Mouse (Mus musculus) A20 (cell line): ENCODE results near the gene Mt4.

Experiments used
- DNase-seq: peaks from one replicate; pipeline ENCODE4 v3.0.0-alpha.2; 2011; ENCODE audit warnings: low read depth, low spot score

Gene Mt4

DNA sequence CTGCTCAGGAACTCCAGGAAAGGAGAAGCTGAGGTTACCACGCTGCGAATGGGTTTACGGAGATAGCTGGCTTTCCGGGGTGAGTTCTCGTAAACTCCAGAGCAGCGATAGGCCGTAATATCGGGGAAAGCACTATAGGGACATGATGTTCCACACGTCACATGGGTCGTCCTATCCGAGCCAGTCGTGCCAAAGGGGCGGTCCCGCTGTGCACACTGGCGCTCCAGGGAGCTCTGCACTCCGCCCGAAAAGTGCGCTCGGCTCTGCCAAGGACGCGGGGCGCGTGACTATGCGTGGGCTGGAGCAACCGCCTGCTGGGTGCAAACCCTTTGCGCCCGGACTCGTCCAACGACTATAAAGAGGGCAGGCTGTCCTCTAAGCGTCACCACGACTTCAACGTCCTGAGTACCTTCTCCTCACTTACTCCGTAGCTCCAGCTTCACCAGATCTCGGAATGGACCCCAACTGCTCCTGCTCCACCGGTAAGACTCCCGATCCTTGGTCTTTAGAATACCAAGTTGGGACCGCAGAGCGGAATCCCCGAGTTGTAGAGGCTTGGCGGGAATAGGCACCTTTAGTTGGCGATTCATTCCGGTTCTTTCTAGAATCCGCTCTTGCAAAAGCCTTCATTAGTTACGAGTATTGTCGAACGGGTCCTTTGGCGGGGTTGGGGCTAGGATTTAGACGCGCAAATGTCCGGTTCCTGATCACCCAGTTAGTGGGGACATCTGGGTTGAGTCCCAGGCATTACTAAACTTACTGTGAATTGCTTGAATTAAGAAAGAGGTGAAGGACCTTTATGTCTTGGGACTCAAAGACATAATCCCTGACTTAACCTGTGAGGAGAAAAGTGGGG, 42.1 kb downstream of the Mt4 start, which contains the start of gene Mt1:
TSS of gene Mt1 (plus strand) at position 226 of the 856 bp plus-strand sequence.
- no peak for DNase-seq

DNA sequence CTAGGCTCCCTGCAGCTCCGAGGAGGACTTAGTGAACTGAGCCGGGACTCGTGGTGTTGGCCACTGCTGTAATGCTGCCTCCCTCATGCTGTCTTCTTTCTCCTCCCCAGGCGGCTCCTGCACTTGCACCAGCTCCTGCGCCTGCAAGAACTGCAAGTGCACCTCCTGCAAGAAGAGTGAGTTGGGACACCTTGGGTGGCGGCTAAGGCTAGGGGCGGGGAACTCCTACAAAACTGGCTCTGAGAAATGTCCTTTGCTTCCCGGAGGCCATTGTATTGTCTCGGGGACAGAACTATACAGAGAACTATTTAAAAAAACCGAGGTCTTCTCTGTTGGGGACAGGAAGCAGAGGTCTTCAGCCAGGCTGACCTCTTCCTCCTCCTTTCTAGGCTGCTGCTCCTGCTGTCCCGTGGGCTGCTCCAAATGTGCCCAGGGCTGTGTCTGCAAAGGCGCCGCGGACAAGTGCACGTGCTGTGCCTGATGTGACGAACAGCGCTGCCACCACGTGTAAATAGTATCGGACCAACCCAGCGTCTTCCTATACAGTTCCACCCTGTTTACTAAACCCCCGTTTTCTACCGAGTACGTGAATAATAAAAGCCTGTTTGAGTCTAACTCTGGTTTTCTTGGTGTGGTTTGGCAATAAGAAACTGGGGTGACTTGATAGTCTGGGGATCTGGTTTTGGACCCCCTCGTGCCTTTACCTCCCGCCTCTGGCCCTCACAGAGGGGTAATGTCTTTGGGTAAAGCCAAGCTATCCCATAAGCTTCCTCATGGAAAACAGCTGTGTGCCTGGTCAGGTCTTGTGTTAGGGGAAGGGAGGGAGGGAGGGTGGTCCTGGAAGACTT, 42.9 kb downstream of the Mt4 start:
- DNase-seq: no peak

DNA sequence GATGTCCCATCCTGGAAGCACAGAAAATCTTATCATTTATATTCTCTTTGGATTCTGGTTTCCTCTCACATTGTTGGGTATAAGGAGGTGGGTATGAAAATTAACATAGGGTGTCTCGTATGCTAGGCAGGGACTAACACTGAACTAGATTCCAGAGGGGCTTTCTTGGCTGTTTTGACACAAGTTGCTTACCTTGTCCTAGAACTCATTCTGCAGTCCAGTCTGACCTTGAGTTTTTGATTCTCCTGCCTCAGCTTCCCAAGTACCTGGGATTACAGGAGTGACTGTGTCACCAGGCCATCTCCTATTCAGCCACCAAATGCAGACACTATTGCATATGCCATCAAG, 43.5 kb downstream of the Mt4 start:
- DNase-seq: no peak

DNA sequence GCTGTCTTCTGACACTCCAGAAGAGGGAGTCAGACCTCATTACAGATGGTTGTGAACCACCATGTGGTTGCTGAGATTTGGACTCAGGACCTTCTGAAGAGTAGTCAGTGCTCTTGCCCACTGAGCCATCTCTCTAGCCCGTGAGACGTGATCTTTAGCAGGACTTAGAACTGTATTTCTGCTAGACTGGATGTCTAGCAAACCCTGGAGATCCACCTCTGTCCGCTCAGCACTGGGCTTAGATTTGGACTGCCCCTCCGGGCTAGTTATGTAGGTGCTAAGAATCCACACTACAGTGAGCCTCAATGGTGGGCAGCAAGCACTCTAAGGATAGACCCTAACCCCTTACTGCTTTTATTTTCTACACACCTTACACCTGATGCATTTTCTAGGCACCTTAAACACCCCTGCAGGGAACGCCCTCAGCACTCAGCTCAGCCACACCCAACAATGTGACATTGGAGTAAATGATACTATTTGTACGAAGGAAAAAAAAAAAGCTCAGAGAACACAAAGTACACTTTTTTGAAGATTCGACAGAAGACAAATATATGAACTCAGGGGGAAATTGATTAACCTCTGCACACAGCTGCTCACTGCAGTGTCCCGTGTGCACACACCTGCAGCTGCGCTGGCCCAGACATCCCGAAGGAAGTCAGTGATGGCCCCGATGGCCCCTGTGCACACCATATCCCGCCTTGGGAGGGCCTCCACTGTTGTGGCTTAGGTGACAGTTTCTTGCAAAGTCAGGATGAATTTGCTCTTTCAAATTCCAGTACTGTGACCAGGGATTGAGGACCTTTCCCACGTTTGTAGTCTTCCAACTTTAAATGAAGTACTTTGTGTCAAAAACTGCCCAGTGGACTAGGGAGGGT, 45.3 kb downstream of the Mt4 start:
- DNase-seq: no peak

DNA sequence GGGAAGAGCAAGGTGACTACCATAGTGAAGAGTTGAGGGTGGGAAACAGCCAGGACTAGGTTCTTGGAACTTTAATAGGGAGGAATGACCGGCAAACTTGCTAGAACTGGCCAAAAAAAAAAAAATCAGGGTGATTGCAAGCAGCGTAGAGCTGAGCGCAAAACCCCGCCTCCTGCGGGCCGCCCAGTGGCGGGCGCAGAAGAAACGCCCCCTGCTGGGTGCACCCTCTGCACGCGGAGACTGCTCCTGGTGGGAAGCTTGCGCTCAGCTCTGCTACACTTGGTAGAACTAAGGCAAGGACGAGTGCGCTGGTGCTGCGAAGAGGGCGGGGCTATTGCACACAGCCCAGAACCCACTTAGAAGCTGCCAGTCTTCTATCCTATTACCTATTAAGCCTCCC, 46.1 kb downstream of the Mt4 start:
- DNase-seq: peak; percentile 90

DNA sequence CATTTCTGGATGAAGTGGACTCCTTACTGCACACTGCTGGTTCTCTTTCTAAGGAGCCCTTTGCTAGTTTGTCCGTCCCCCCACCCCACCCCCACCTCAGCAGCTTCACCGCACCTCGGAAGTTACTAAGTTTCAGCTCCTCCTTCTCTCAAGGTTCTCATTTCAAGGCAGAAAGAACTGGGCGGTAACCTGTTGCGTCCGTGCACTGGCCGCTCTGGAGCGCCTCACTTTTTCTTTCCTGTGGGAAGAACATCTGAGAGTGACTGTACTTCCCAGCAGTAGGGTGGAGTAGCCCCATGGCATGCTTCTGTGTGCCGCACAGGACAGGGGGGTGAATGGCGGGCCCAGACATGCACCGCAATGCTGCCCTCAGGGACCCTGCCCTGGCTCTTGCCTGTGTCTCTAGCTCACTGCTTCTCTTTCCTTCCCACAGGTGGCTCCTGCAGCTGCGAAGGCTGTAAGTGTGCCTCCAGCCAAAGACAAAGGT, 47.4 kb downstream of the Mt4 start:
- DNase-seq: no peak

DNA sequence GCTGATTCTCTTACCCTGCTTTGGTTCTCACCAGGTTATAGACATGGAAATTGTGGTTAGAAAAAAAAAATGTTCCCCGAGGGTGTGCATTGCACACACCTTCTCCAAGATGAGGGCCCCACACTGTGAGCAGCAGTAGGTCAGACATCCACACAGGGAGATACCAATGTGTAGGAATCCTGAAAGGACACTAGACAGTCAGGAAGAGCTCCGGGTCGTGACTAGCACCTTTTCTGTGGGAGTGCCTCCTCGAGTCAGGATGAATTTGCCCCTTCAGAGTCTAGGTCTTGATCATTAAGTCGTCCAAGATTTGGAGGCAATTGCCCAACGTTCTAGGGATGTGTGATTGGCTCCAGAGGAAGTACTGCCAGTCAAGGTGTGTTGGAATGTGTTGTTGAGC, 48.8 kb downstream of the Mt4 start:
- DNase-seq: no peak

DNA sequence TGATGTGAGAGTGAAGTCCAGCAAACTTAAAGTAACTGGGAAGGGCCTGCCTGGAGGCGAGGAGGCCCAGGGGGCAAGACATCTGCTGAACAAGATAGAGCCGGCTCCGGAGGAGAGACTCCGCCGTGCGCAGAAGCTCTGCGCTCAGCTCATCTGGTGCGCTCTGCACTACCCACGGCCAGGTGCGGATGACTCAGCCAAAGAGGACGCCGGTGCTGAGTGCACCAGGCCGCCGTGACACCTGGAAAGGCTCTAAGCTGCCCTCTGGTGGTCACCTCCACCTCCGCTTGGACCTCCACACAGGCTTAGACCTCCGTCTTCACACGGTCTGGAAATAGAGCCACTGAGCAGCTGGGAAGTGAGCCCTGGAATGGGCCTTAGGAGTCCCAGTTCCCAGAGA, 49.5 kb downstream of the Mt4 start:
- DNase-seq: peak; percentile 94

DNA sequence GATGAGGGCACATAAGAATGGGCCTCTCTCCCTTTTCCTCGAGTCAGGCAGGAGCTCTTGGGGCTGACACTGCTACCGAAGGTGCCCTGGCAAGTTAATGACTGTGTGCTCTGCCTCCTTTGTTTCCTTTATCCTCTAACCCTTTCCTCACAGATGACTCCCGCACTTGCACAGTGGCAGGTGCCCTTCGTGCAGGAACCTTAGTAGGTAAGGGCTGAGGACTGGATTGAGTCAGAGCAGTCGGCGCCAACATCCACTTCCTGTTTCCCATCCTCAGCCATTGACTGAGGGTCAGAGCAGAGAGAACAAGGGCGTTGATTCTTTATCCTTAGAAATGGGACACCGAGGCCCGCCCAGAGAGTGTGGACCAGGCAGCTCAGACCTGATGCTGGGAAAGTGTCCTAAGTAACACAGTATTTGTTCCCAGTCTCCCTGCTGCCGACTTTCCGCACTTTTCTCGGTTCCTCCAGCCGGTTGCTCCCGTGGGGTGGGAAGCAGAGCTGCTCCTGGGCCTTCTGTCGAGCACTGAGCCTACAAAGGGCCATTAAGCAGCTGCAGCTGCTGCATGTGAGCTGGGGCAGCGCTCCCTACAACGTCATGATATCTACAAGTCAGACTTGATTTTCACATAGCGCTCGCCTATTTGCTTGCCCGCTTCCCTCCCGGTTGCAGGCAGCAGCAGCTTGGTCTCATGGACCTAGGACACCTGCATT, 50.4 kb downstream of the Mt4 start:
- DNase-seq: peak; percentile 69
